Mouse (Mus musculus) myocyte (in vitro differentiated cells): ENCODE data around the gene Anapc1.

Source experiments
- CEBPB ChIP-seq: IDR thresholded peaks from 2 replicates; pipeline ENCODE4 v1.6.1; 2011; ENCODE audit warnings: mild to moderate bottlenecking, moderate library complexity; ENCODE audit not compliant: poor library complexity, insufficient read depth, severe bottlenecking
- E2F4 ChIP-seq: IDR thresholded peaks from one replicate; pipeline ENCODE4 v1.6.1; 2011; ENCODE audit warnings: mild to moderate bottlenecking, control low read depth, moderate library complexity; ENCODE audit not compliant: insufficient read depth
- MAX ChIP-seq: IDR thresholded peaks from one replicate; pipeline ENCODE4 v1.6.1; 2011; ENCODE audit warnings: low read depth, mild to moderate bottlenecking, control low read depth
- MYOD1 ChIP-seq, 3 experiments: IDR thresholded peaks; one replicate each; pipeline ENCODE4 v1.6.1; 2011; ENCODE audit warnings: control low read depth in 2 of 3, low read depth in 2 of 3, mild to moderate bottlenecking in 2 of 3, moderate library complexity in 1 of 3; ENCODE audit not compliant: insufficient read length in 2 of 3, control insufficient read depth in 1 of 3
- MYOG ChIP-seq, 3 experiments: IDR thresholded peaks; one replicate each; pipeline ENCODE4 v1.6.1; 2011; ENCODE audit warnings: control low read depth in 2 of 3, low read depth in 2 of 3, mild to moderate bottlenecking in 2 of 3; ENCODE audit not compliant: insufficient read length in 2 of 3, control insufficient read depth in 1 of 3, insufficient read depth in 1 of 3
- POLR2A ChIP-seq: IDR thresholded peaks from one replicate; pipeline ENCODE4 v1.6.1; 2011; ENCODE audit warnings: low read depth, mild to moderate bottlenecking, control low read depth, moderate library complexity; ENCODE audit not compliant: insufficient read length
- POLR2AphosphoS2 ChIP-seq: IDR thresholded peaks from one replicate; pipeline ENCODE4 v1.6.1; 2011; ENCODE audit warnings: low read depth, control low read depth; ENCODE audit not compliant: insufficient read length
- REST ChIP-seq: IDR thresholded peaks from one replicate; pipeline ENCODE4 v1.6.1; 2011; ENCODE audit warnings: mild to moderate bottlenecking, control low read depth, moderate library complexity; ENCODE audit not compliant: insufficient read depth, insufficient read length
- SRF ChIP-seq: IDR thresholded peaks from one replicate; pipeline ENCODE4 v1.6.1; 2011; ENCODE audit warnings: low read depth; ENCODE audit not compliant: control insufficient read depth, insufficient read length
- TCF12 ChIP-seq: IDR thresholded peaks from one replicate; pipeline ENCODE4 v1.6.1; 2011; ENCODE audit warnings: mild to moderate bottlenecking, control low read depth; ENCODE audit not compliant: poor library complexity, insufficient read depth, severe bottlenecking
- USF1 ChIP-seq: IDR thresholded peaks from one replicate; pipeline ENCODE4 v1.6.1; 2011; ENCODE audit warnings: low read depth, mild to moderate bottlenecking, control low read depth, moderate library complexity

DNA sequence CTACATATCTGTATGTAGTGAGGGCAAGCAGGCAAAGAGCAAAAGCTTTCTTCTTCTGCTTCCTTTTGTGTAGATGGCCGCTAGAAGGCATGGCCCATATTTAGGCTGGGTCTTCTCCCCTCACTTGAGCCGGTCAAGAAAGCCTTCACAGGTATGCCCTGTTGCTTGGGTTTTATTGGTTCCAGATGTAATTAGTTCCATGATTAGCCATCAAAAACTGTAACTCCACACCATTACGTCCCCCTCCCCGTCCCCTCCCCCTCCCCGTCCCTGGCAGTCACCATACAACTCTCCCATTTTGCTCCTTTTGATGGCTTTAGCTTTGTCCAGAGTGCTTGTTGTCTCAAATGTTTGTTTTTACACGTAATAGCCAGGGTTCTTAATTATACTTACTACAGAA is 25.7 kb upstream of the Anapc1 start:
- no peak for TF ChIP-seq MYOG (IDR thresholded peaks at IDR 0.05; ENCODE audit: control insufficient read depth in 1 of 3, insufficient read depth in 1 of 3, insufficient read length in 2 of 3, low read depth in 2 of 3)
- no peak for TF ChIP-seq POLR2A
- TF ChIP-seq CEBPB, result no peak
- no peak for TF ChIP-seq REST
- no peak for TF ChIP-seq POLR2AphosphoS2
- no peak for TF ChIP-seq USF1
- no peak for TF ChIP-seq TCF12
- TF ChIP-seq MYOD1 (IDR thresholded peaks at IDR 0.05; ENCODE audit: control insufficient read depth in 1 of 3, insufficient read length in 2 of 3, low read depth in 2 of 3), result no peak
- no peak for TF ChIP-seq E2F4
- TF ChIP-seq MAX, result no peak
- no peak for TF ChIP-seq SRF
